Mouse (Mus musculus): ENCODE results near the gene Dab1. TPM values are rescaled to one million over a fixed set of nuclear protein-coding genes. Genes with fewer than 3 reads are reported as not detected.

The Dab1 gene
- total and polyA plus RNA-seq, 2 experiments: 0.02 to 0.09 TPM

DNA sequence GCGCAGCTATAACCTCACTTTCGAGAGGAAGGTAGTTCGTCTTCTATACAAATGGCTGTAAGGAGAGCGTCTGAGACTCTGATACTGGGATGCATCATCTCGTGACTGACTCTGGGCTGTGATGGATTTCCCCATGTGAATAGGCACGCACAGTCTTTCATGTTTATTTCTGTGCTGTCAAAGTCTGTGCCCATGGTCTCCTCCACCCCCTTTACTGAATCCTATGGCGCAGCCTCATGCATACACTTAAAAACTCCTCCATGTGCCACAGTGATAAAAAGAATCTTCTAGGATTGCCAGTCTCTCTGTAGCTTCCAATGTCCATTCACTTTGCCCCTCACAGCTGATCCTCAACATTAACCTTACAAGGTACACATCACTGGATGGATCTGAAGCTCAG lies 1009.5 kb downstream of the Dab1 start:
- no peak for DNase-seq (ENCODE audit: extremely low read depth, low read depth, low spot score)
- no peak overlapping the region for H3K9ac ChIP-seq (ENCODE audit: low read depth, low read length)
- no peaks in the 10 kb centered on the region for H3K27me3 ChIP-seq (ENCODE audit: control insufficient read depth, insufficient read depth, low read length)
- no peak overlapping the region for H3K27ac ChIP-seq (replicated peaks; ENCODE audit: insufficient read depth, low read depth, low read length)
- no peak overlapping the region for H3K4me3 ChIP-seq (ENCODE audit: insufficient read depth, low read depth, low read length)
- H3K79me2 ChIP-seq (ENCODE audit: control insufficient read depth, insufficient read depth, low read length): no peaks in the 10 kb centered on the region
- no peaks in the 10 kb centered on the region for H3K36me3 ChIP-seq (ENCODE audit: control insufficient read depth, insufficient read depth, low read length)
- TF ChIP-seq CTCF (IDR thresholded peaks at IDR 0.05; ENCODE audit: low read depth, low read length): no peak
- no peak for TF ChIP-seq POLR2A (IDR thresholded peaks at IDR 0.05; ENCODE audit: extremely low read depth, insufficient read depth, low read length)
- 89% methylated on average over 7 of the region's 7 CpGs for WGBS
- no peaks in the 10 kb centered on the region for H3K4me1 ChIP-seq (ENCODE audit: control insufficient read depth, insufficient read depth, low read length)

DNA sequence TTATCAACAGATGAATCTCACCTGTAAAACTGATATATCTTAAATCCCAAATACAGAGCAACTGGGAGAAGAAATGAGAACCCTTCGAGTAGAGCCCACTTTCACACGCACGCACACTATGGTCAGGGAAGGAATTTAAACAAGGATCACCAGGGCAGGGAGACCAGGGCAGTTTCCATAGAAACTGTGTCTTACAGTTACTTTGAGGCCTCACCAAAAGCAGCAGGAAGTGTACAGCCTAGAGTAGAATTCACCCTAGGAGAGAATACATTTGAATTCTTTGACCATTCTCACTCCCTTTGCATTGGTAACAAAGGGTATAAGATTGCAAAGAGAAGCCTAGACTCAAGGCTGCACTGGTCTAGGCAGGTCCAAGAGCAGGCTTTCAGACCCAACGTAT lies 1017.9 kb downstream of the Dab1 start:
- no peaks in the 10 kb centered on the region for H3K4me1 ChIP-seq (ENCODE audit: control insufficient read depth, insufficient read depth, low read length)
- no peak overlapping the region for H3K4me3 ChIP-seq (ENCODE audit: insufficient read depth, low read depth, low read length)
- no peak overlapping the region for H3K27ac ChIP-seq (replicated peaks; ENCODE audit: insufficient read depth, low read depth, low read length)
- H3K9ac ChIP-seq (ENCODE audit: low read depth, low read length): no peak overlapping the region
- H3K27me3 ChIP-seq (ENCODE audit: control insufficient read depth, insufficient read depth, low read length): no peaks in the 10 kb centered on the region
- no peaks in the 10 kb centered on the region for H3K36me3 ChIP-seq (ENCODE audit: control insufficient read depth, insufficient read depth, low read length)
- H3K79me2 ChIP-seq (ENCODE audit: control insufficient read depth, insufficient read depth, low read length): no peaks in the 10 kb centered on the region
- no peak for DNase-seq (ENCODE audit: extremely low read depth, low read depth, low spot score)
- no peak for TF ChIP-seq CTCF (IDR thresholded peaks at IDR 0.05; ENCODE audit: low read depth, low read length)
- TF ChIP-seq POLR2A (IDR thresholded peaks at IDR 0.05; ENCODE audit: extremely low read depth, insufficient read depth, low read length): no peak
- WGBS: 96% methylated on average over 4 of the region's 4 CpGs

DNA sequence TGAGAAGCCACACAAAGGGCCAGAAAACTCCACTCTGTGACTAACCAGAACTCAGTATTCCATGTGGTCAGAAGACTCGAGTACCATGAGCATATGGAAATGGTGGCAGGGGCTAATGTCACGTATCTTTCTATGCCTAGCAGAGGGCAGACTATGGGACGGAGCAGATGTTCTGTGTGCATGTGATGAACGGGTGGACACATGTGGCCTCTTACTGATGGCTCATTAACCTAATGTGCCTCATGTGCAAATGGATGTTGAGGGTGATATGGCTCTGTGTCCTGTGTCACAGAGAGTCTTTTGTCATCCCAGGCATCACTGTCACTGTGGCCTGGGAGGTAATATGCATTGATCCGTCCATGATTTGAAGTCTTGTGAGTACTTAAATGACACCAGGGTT lies 1021.5 kb downstream of the Dab1 start:
- no peak overlapping the region for H3K9ac ChIP-seq (ENCODE audit: low read depth, low read length)
- no peaks in the 10 kb centered on the region for H3K4me1 ChIP-seq (ENCODE audit: control insufficient read depth, insufficient read depth, low read length)
- no peaks in the 10 kb centered on the region for H3K27me3 ChIP-seq (ENCODE audit: control insufficient read depth, insufficient read depth, low read length)
- H3K4me3 ChIP-seq (ENCODE audit: insufficient read depth, low read depth, low read length): no peak overlapping the region
- no peak for DNase-seq (ENCODE audit: extremely low read depth, low read depth, low spot score)
- H3K36me3 ChIP-seq (ENCODE audit: control insufficient read depth, insufficient read depth, low read length): no peaks in the 10 kb centered on the region
- WGBS: 92% methylated on average over 5 of the region's 5 CpGs
- no peaks in the 10 kb centered on the region for H3K79me2 ChIP-seq (ENCODE audit: control insufficient read depth, insufficient read depth, low read length)
- no peak overlapping the region for H3K27ac ChIP-seq (replicated peaks; ENCODE audit: insufficient read depth, low read depth, low read length)
- TF ChIP-seq POLR2A (IDR thresholded peaks at IDR 0.05; ENCODE audit: extremely low read depth, insufficient read depth, low read length): no peak
- no peak for TF ChIP-seq CTCF (IDR thresholded peaks at IDR 0.05; ENCODE audit: low read depth, low read length)

DNA sequence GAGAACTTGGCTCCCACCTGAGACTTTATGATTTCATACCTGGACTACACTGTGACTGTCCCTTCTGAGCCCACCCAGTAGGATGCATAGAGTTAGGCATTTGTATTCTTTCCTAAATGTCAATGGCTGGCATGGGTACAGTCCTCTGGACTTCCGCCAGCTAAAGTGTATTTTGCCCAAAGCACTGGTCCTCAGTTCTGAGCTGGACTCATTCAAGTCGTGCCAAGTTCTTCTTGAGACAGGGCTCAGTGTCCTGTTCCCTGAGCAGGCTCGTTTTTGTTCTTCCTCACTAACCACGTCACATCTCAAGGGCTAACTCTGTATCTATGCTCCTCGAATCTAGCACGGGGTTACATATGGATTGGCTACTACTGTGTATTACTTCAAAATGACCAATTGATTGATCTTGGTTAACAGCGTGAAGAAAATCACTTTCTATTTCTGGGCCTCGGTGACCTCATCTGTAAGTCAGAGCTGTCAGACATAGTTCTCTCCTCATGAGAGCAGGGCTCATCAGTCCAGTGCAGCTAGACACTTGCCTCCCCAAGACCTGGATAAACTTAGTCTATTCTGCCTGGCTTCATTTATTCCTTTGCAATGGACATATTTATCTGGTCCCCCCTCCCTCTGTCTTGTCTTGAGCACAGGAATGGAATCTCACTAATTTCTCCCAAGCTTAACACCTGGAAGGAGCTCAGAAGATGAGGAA lies 1023.8 kb downstream of the Dab1 start:
- H3K27me3 ChIP-seq (ENCODE audit: control insufficient read depth, insufficient read depth, low read length): no peaks in the 10 kb centered on the region
- DNase-seq (ENCODE audit: extremely low read depth, low read depth, low spot score): peak; percentile 6
- no peak overlapping the region for H3K27ac ChIP-seq (replicated peaks; ENCODE audit: insufficient read depth, low read depth, low read length)
- H3K36me3 ChIP-seq (ENCODE audit: control insufficient read depth, insufficient read depth, low read length): no peaks in the 10 kb centered on the region
- no peak overlapping the region for H3K9ac ChIP-seq (ENCODE audit: low read depth, low read length)
- H3K4me1 ChIP-seq (ENCODE audit: control insufficient read depth, insufficient read depth, low read length): no peaks in the 10 kb centered on the region
- no peaks in the 10 kb centered on the region for H3K79me2 ChIP-seq (ENCODE audit: control insufficient read depth, insufficient read depth, low read length)
- H3K4me3 ChIP-seq (ENCODE audit: insufficient read depth, low read depth, low read length): no peak overlapping the region
- WGBS: 79% methylated on average over 8 of the region's 8 CpGs
- no peak for TF ChIP-seq POLR2A (IDR thresholded peaks at IDR 0.05; ENCODE audit: extremely low read depth, insufficient read depth, low read length)
- TF ChIP-seq CTCF (IDR thresholded peaks at IDR 0.05; ENCODE audit: low read depth, low read length): no peak

DNA sequence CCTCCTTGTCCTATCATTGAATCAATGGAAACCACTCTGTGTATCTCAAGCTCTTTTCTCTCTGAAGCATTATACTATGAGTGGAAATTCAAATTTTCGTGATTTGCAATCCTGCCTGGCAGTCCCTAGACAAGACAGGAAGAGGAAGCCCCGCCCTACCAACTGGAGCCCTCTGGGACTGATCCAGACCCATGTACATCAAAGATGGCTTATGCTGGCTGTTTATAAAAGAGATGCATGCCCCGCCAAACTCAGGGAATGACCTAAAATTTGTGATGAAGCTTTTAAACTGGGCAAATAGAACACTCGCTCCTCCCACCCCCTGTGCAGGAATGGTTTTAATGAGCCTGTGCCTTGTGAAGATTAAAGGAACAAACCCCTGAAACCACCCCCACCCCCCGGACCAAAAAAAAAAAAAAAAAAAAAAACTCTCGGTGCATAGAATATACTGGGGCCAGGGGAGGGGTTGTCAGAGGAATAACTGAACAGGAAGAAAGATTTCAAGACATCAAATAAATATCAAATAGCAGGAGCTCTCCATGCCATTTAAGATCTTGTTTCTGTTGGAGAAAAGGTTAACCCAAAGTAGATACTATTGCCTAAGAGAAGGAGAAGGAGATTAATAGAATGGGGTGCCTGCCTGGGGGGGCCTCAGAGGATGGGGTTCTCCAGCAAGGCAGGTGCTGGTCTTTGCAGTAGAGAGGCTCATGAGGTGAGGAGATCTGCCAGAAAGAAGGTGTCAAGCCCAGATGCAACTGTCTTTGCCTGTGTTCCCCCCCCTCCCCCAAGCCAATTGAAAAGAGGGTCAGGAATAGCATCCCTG lies 1024.6 kb downstream of the Dab1 start:
- Histone ChIP-seq H3K27me3 (ENCODE audit: control insufficient read depth, insufficient read depth, low read length) (no peaks in the 10 kb centered on the region), H3K79me2 (ENCODE audit: control insufficient read depth, insufficient read depth, low read length) (no peaks in the 10 kb centered on the region), H3K4me1 (ENCODE audit: control insufficient read depth, insufficient read depth, low read length) (no peaks in the 10 kb centered on the region), H3K36me3 (ENCODE audit: control insufficient read depth, insufficient read depth, low read length) (no peaks in the 10 kb centered on the region), H3K4me3 (ENCODE audit: insufficient read depth, low read depth, low read length) (no peak overlapping the region), H3K9ac (ENCODE audit: low read depth, low read length) (no peak overlapping the region), H3K27ac (replicated peaks; ENCODE audit: insufficient read depth, low read depth, low read length) (no peak overlapping the region)
- WGBS: 69% methylated on average over 6 of the region's 6 CpGs
- no peak for TF ChIP-seq CTCF (IDR thresholded peaks at IDR 0.05; ENCODE audit: low read depth, low read length)
- no peak for TF ChIP-seq POLR2A (IDR thresholded peaks at IDR 0.05; ENCODE audit: extremely low read depth, insufficient read depth, low read length)
- DNase-seq (ENCODE audit: extremely low read depth, low read depth, low spot score): no peak

DNA sequence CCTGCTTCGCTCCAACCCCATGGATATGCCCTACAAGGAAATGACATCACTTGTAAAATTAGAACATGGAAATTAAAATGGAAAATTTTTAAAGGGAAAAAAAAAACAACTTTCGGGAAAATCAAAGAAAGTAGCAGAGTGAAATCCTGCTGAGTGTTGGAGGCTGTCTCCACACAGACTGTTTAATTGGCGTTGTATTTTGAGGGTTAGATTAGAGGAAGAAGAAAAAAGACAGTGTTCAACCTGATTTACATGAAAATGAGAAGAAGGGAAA lies 1025.1 kb downstream of the Dab1 start:
- Histone ChIP-seq H3K4me3 (ENCODE audit: insufficient read depth, low read depth, low read length) (no peak overlapping the region), H3K36me3 (ENCODE audit: control insufficient read depth, insufficient read depth, low read length) (no peaks in the 10 kb centered on the region), H3K79me2 (ENCODE audit: control insufficient read depth, insufficient read depth, low read length) (no peaks in the 10 kb centered on the region), H3K4me1 (ENCODE audit: control insufficient read depth, insufficient read depth, low read length) (no peaks in the 10 kb centered on the region), H3K9ac (ENCODE audit: low read depth, low read length) (no peak overlapping the region), H3K27ac (replicated peaks; ENCODE audit: insufficient read depth, low read depth, low read length) (no peak overlapping the region), H3K27me3 (ENCODE audit: control insufficient read depth, insufficient read depth, low read length) (no peaks in the 10 kb centered on the region)
- no peak for DNase-seq (ENCODE audit: extremely low read depth, low read depth, low spot score)
- TF ChIP-seq POLR2A (IDR thresholded peaks at IDR 0.05; ENCODE audit: extremely low read depth, insufficient read depth, low read length) (no peak), CTCF (IDR thresholded peaks at IDR 0.05; ENCODE audit: low read depth, low read length) (no peak)
- 94% methylated on average over 3 of the region's 3 CpGs for WGBS
